In the genomic region with DNA sequence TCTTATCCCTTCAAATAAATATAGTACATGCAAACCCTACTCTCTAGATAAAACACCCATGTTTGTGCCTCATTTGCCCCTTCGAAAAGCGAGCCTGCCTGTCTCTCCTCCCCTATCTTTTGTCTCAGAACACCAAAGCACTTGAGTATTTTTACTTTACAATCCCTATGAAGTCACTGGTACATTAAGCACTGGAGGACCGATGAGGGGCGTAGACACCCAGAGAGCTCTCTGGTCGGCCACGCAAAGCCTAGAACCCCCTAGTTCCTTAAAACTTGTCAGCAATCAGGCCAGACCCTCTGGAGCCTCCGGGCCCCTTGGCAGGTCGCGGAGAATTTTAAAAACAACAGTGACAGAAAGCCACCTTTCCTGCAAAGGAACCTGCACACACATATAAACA, we compare ENCODE assay signal across 9 mouse cellular contexts. TPM values are rescaled to one million over a fixed set of nuclear protein-coding genes. Genes with fewer than 3 reads are reported as not detected.
DNase-seq lines count a peak whose midpoint lies in the region; ATAC-seq and TF ChIP-seq lines count a peak whose summit lies in the region.
"Had no signal": no experiment of that assay in that cellular context is flagged by ENCODE, and none has a peak within 500 bp of the region (broad histone marks: within the 10 kb centered on the region; RNA-seq: fewer than 3 reads in every experiment).

No protein-coding gene starts in this region.

- peaks cover 7% of the 10 kb centered on the region; the same call in 1 of the 2 replicates for H3K4me1 ChIP-seq in lung, embryonic 16.5 days (replicated peaks; ENCODE audit: control insufficient read depth, insufficient read depth, low read length)
- H3K4me1 ChIP-seq in intestine, embryonic 15.5 days (replicated peaks) = peaks cover 7% of the 10 kb centered on the region
- peaks cover 8% of the 10 kb centered on the region for H3K4me1 ChIP-seq in olfactory bulb, adult 2 months (ENCODE audit: control insufficient read depth, insufficient read depth, low read length)

- TF ChIP-seq CTCF in olfactory bulb, adult 2 months (IDR thresholded peaks at IDR 0.05; ENCODE audit: insufficient read depth, low read depth, low read length) = no peak

- no peak for TF ChIP-seq POLR2A in olfactory bulb, adult 2 months (IDR thresholded peaks at IDR 0.05; ENCODE audit: insufficient read depth, low read depth, low read length)

- H3K27me3 ChIP-seq in lung, embryonic 16.5 days (ENCODE audit: control insufficient read depth, insufficient read depth, low read depth, low read length) = peaks cover 3% of the 10 kb centered on the region; the same call in 1 of the 2 replicates
- H3K27me3 ChIP-seq in intestine, embryonic 15.5 days (replicated peaks) = no peaks in the 10 kb centered on the region

- ATAC-seq in lung, embryonic 16.5 days (ENCODE audit: low read depth) = no peak
- no peak for ATAC-seq in intestine, embryonic 15.5 days
- ATAC-seq in megakaryocyte progenitor cell, adult 5-6 weeks (replicated peaks; ENCODE audit: poor library complexity) = no peak

- H3K4me3 ChIP-seq in lung, embryonic 16.5 days (ENCODE audit: low read length) = no peak overlapping the region
- no peak overlapping the region for H3K4me3 ChIP-seq in intestine, embryonic 15.5 days (replicated peaks)
- peak overlapping the region; percentile 47 for H3K4me3 ChIP-seq in olfactory bulb, adult 2 months (ENCODE audit: insufficient read depth, low read depth, low read length)

- H3K4me2 ChIP-seq in lung, embryonic 16.5 days (ENCODE audit: low read depth, low read length) = peak overlapping the region; percentile 89
- peak overlapping the region; percentile 82 for H3K4me2 ChIP-seq in intestine, embryonic 15.5 days (replicated peaks)

- H3K36me3 ChIP-seq in lung, embryonic 16.5 days (ENCODE audit: control insufficient read depth, insufficient read depth, low read length) = no peaks in the 10 kb centered on the region
- H3K36me3 ChIP-seq in intestine, embryonic 15.5 days = no peaks in the 10 kb centered on the region

- H3K9ac ChIP-seq in lung, embryonic 16.5 days (ENCODE audit: low read length) = no peak overlapping the region
- H3K9ac ChIP-seq in intestine, embryonic 15.5 days = no peak overlapping the region

- DNase-seq in frontal cortex, postnatal 36 days (ENCODE audit: low spot score in 2 of 2) = peak; percentile 19 to 23
- no peak for DNase-seq in frontal cortex, postnatal 10 days (ENCODE audit: low spot score in 2 of 2)
- no peak for DNase-seq in lung, postnatal 36 days
- DNase-seq in liver = no peak
- DNase-seq: kidney, postnatal 36 days had no signal

- no peaks in the 10 kb centered on the region for H3K9me3 ChIP-seq in lung, embryonic 16.5 days (ENCODE audit: control insufficient read depth, low read length)
- H3K9me3 ChIP-seq in intestine, embryonic 15.5 days = no peaks in the 10 kb centered on the region

- no peak overlapping the region for H3K27ac ChIP-seq in lung, embryonic 16.5 days (ENCODE audit: low read length)
- no peak overlapping the region for H3K27ac ChIP-seq in intestine, embryonic 15.5 days
- H3K27ac ChIP-seq in olfactory bulb, adult 2 months (ENCODE audit: insufficient read depth, low read depth, low read length) = no peak overlapping the region

- 50% methylated on average over 9 of the region's 9 CpGs for WGBS in lung, embryonic 16.5 days
- WGBS in intestine, embryonic 15.5 days = 65% methylated on average over 9 of the region's 9 CpGs
- 12% methylated on average over 9 of the region's 9 CpGs for WGBS in olfactory bulb, adult 2 months

RNA-seq across cellular contexts. Expression of gene Mark1, which starts 1.2 kb away (rescaled TPM):
- 1.6 and 1.7 TPM in 2 replicates for polyA plus RNA-seq in lung, embryonic 16.5 days (2015; fragmentation: Nextera tagmentation; extraction: Ambion mirVana)
- polyA plus RNA-seq in intestine, embryonic 15.5 days (2015; fragmentation: Nextera tagmentation; extraction: Ambion mirVana) = 2.7 and 2.8 TPM in 2 replicates
- not detected in 2 replicates for polyA plus RNA-seq in olfactory bulb, adult 2 months (2012; ENCODE audit: insufficient read depth, insufficient read length, low replicate concordance, missing spikeins)
- total RNA-seq in megakaryocyte progenitor cell, adult 5-6 weeks (2015) = 0.10 TPM in 1 of 2 replicates, not detected in the other
- not detected in 2 replicates for total RNA-seq in megakaryocyte progenitor cell, adult 5-6 weeks (2017)

Comparison
In these comparisons a context has a peak if more than half of its experiments do, and no peak if none do; other contexts are left out.
1. DNase-seq: peak in frontal cortex, postnatal 36 days (2 of 2); none in frontal cortex, postnatal 10 days (0 of 2), lung, postnatal 36 days (single experiment) and liver (single experiment).